Mouse (Mus musculus) spleen, embryonic (tissue): ENCODE results near the gene Hps3.
"Not testable (repeated sequence)": the region's sequence is repeated elsewhere in the genome, so short reads cannot be mapped to it uniquely, and the experiment has no call there.

Source experiments
- CTCF ChIA-PET: fragments of 350-600 bp; sonication (Branson Sonifier 250); formaldehyde crosslinking; loops from one replicate; lab custom pipeline; 2022; lab: Charles Lee

Gene Hps3

DNA sequence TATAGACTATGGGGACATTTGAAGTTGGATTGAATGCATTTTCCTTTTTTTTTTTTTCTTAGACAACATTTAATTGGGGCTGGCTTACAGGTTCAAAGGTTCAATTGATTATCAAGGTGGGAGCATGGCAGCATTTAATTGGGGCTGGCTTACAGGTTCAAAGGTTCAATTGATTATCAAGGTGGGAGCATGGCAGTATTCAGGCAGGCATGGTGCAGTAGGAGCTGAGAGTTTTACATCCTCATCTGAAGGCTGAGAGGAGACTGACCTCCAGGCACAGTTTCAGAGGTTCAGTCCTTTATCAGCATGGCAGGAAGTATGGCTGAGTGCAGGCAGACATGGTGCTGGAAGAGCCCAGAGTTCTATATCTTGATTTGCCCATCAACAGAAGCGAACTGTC, 85.7 kb downstream of the Hps3 start:
- CTCF ChIA-PET: not testable (repeated sequence)

DNA sequence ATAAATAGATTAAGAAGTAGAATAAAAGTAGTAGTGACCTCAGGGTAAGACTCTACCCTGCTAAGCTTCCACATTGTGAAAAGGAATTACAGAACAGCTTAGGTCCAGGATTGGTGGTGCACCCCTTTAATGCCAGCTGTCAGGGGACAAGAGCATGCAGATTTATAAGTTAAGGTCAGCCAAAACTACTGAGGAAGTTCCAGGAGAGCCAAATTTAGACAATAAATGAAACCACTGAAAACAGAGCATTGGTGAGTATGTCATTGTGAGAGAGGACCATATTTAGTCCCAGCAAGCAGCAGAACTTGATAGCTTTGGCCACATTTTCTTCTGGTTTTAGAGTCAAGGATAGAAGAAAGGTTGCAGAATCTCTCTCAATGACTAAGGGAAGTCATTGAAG, 86.6 kb downstream of the Hps3 start:
- CTCF ChIA-PET: no interaction called here
